Mouse (Mus musculus): ENCODE results near the gene Pmf1. TPM values are rescaled to one million over a fixed set of nuclear protein-coding genes. Genes with fewer than 3 reads are reported as not detected.
"Not testable (repeated sequence)": the region's sequence is repeated elsewhere in the genome, so short reads cannot be mapped to it uniquely, and the experiment has no call there.

The Pmf1 gene
- polyA plus RNA-seq, 1 experiment from 2014 or later: 30.6 TPM

- peaks cover 13% of the 10 kb centered on the region for H3K36me3 ChIP-seq (ENCODE audit: control insufficient read depth, insufficient read depth, low read length)
- peaks cover 3% of the 10 kb centered on the region for H3K4me1 ChIP-seq (ENCODE audit: control insufficient read depth, insufficient read depth, low read depth, low read length)
- no peaks in the 10 kb centered on the region for H3K9me3 ChIP-seq (ENCODE audit: control insufficient read depth, low read length)
- no peak overlapping the region for H3K4me3 ChIP-seq (ENCODE audit: low read length)
- 21% methylated on average over 27 of the region's 27 CpGs for WGBS
- H3K4me2 ChIP-seq (ENCODE audit: low read length): peak overlapping the region; percentile 19; the same call in 1 of the 2 replicates
- H3K27me3 ChIP-seq (replicated peaks; ENCODE audit: control insufficient read depth, insufficient read depth, low read length): no peaks in the 10 kb centered on the region
- peak; percentile 31 for ATAC-seq
- H3K27ac ChIP-seq (ENCODE audit: low read depth, low read length): no peak overlapping the region
- 0 out of 2 replicates have a peak overlapping the region, but pooled peaks have one; percentile 17 for H3K9ac ChIP-seq (ENCODE audit: low read depth, low read length)
Observed at GRCm38 (mm10) chr3:88440500-88441381, 30.6 kb upstream of the Pmf1 start.

DNA sequence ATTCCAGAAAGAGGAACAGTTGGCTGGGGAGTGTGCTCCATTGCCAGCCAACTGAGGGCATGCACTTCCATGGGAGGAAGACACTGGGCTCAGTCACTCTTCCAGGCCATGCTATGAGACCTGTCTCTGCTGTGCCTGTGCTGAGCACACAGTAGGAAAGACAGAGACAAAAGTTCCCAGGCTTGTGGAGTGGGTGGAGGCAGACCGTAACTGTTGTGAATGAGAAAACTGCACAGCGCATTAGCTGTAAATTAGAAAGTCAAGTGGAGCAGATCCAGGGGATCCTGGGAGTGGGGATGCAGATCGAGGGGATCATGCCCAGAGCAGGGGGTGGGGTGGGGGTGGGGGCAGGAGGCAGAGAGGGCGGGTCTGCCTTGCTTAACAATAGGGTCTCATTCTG lies 29.5 kb upstream of the Pmf1 start:
- H3K36me3 ChIP-seq (ENCODE audit: control insufficient read depth, insufficient read depth, low read length): peaks cover 13% of the 10 kb centered on the region
- no peaks in the 10 kb centered on the region for H3K27me3 ChIP-seq (replicated peaks; ENCODE audit: control insufficient read depth, insufficient read depth, low read length)
- no peak overlapping the region for H3K27ac ChIP-seq (ENCODE audit: low read depth, low read length)
- H3K4me1 ChIP-seq (ENCODE audit: control insufficient read depth, insufficient read depth, low read depth, low read length): peaks cover 3% of the 10 kb centered on the region
- no peaks in the 10 kb centered on the region for H3K9me3 ChIP-seq (ENCODE audit: control insufficient read depth, low read length)
- WGBS: 35% methylated on average over 4 of the region's 4 CpGs
- no peak for ATAC-seq
- no peak overlapping the region for H3K9ac ChIP-seq (ENCODE audit: low read depth, low read length)
- H3K4me3 ChIP-seq (ENCODE audit: low read length): no peak overlapping the region
- no peak overlapping the region for H3K4me2 ChIP-seq (ENCODE audit: low read length)

GRCm38 (mm10) chr3:88437454-88437853 lies 27.3 kb upstream of the Pmf1 start:
- ATAC-seq: no peak
- Histone ChIP-seq H3K27ac (ENCODE audit: low read depth, low read length) (no peak overlapping the region), H3K36me3 (ENCODE audit: control insufficient read depth, insufficient read depth, low read length) (peaks cover 9% of the 10 kb centered on the region), H3K27me3 (replicated peaks; ENCODE audit: control insufficient read depth, insufficient read depth, low read length) (no peaks in the 10 kb centered on the region), H3K9ac (ENCODE audit: low read depth, low read length) (no peak overlapping the region), H3K4me1 (ENCODE audit: control insufficient read depth, insufficient read depth, low read depth, low read length) (peaks cover 3% of the 10 kb centered on the region), H3K4me2 (ENCODE audit: low read length) (peak overlapping the region; percentile 51; the same call in 1 of the 2 replicates), H3K4me3 (ENCODE audit: low read length) (no peak overlapping the region), H3K9me3 (ENCODE audit: control insufficient read depth, low read length) (no peaks in the 10 kb centered on the region)
- WGBS: 79% methylated on average over 10 of the region's 10 CpGs

- ATAC-seq: peak; percentile 87
- WGBS: 11% methylated on average over 28 of the region's 29 CpGs
- Histone ChIP-seq H3K4me3 (ENCODE audit: low read length) (peak overlapping the region; percentile 24), H3K9ac (ENCODE audit: low read depth, low read length) (peak overlapping the region; percentile 47; the same call in 1 of the 2 replicates), H3K27ac (ENCODE audit: low read depth, low read length) (no peak overlapping the region), H3K4me2 (ENCODE audit: low read length) (peak overlapping the region; percentile 51), H3K27me3 (replicated peaks; ENCODE audit: control insufficient read depth, insufficient read depth, low read length) (no peaks in the 10 kb centered on the region), H3K4me1 (ENCODE audit: control insufficient read depth, insufficient read depth, low read depth, low read length) (peaks cover 3% of the 10 kb centered on the region), H3K9me3 (ENCODE audit: control insufficient read depth, low read length) (no peaks in the 10 kb centered on the region), H3K36me3 (ENCODE audit: control insufficient read depth, insufficient read depth, low read length) (peaks cover 9% of the 10 kb centered on the region)
Observed at GRCm38 (mm10) chr3:88436395-88437201, 26.5 kb upstream of the Pmf1 start.

- H3K27me3 ChIP-seq (replicated peaks; ENCODE audit: control insufficient read depth, insufficient read depth, low read length): no peaks in the 10 kb centered on the region
- WGBS: 67% methylated on average over 10 of the region's 10 CpGs
- no peak overlapping the region for H3K4me3 ChIP-seq (ENCODE audit: low read length)
- H3K9me3 ChIP-seq (ENCODE audit: control insufficient read depth, low read length): no peaks in the 10 kb centered on the region
- peaks cover 9% of the 10 kb centered on the region for H3K36me3 ChIP-seq (ENCODE audit: control insufficient read depth, insufficient read depth, low read length)
- no peak for ATAC-seq
- H3K4me2 ChIP-seq (ENCODE audit: low read length): no peak overlapping the region
- H3K9ac ChIP-seq (ENCODE audit: low read depth, low read length): no peak overlapping the region
- H3K27ac ChIP-seq (ENCODE audit: low read depth, low read length): no peak overlapping the region
- H3K4me1 ChIP-seq (ENCODE audit: control insufficient read depth, insufficient read depth, low read depth, low read length): no peaks in the 10 kb centered on the region; the same call in 1 of the 2 replicates
Observed at GRCm38 (mm10) chr3:88435515-88435914, 25.4 kb upstream of the Pmf1 start.

- not testable (repeated sequence) for H3K4me2 ChIP-seq (ENCODE audit: low read length); H3K4me3 ChIP-seq (ENCODE audit: low read length); H3K27ac ChIP-seq (ENCODE audit: low read depth, low read length); H3K36me3 ChIP-seq (ENCODE audit: control insufficient read depth, insufficient read depth, low read length); H3K4me1 ChIP-seq (ENCODE audit: control insufficient read depth, insufficient read depth, low read depth, low read length); H3K9me3 ChIP-seq (ENCODE audit: control insufficient read depth, low read length); H3K27me3 ChIP-seq (replicated peaks; ENCODE audit: control insufficient read depth, insufficient read depth, low read length); ATAC-seq; H3K9ac ChIP-seq (ENCODE audit: low read depth, low read length)
- 73% methylated on average over 8 of the region's 8 CpGs for WGBS
Observed at GRCm38 (mm10) chr3:88428639-88429038, 18.5 kb upstream of the Pmf1 start.

DNA sequence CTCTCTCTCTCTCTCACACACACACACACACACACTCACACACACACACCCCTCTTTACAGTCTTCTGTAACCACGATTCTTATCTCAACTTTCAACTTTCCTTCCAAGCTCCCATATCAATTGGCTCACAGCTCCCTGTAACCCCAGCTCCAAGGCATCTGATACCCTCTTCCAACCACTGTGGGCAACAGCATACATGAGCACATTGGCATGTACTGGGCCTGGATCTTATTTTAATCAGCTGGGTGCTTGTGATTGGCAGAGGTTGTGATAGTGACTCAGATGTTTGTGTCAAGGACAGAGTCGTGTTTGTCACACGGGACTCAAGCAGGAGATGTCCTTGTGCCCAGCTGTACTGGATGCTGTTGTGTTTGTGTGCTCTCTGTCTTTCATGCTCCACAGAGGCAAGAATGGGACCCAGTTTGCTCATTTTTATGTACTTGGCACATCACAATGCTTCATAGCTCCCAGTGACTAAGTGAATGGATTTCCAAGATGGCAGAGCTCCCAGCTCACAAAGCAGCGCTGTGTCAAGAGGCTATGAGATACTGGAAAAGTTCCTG lies 17.3 kb upstream of the Pmf1 start:
- H3K4me2 ChIP-seq (ENCODE audit: low read length): no peak overlapping the region
- ATAC-seq: no peak
- peaks cover 16% of the 10 kb centered on the region for H3K4me1 ChIP-seq (ENCODE audit: control insufficient read depth, insufficient read depth, low read depth, low read length)
- H3K4me3 ChIP-seq (ENCODE audit: low read length): no peak overlapping the region
- no peaks in the 10 kb centered on the region for H3K27me3 ChIP-seq (replicated peaks; ENCODE audit: control insufficient read depth, insufficient read depth, low read length)
- 88% methylated on average over 4 of the region's 4 CpGs for WGBS
- H3K9ac ChIP-seq (ENCODE audit: low read depth, low read length): no peak overlapping the region
- no peak overlapping the region for H3K27ac ChIP-seq (ENCODE audit: low read depth, low read length)
- H3K9me3 ChIP-seq (ENCODE audit: control insufficient read depth, low read length): no peaks in the 10 kb centered on the region
- H3K36me3 ChIP-seq (ENCODE audit: control insufficient read depth, insufficient read depth, low read length): no peaks in the 10 kb centered on the region

- Histone ChIP-seq H3K9ac (ENCODE audit: low read depth, low read length) (no peak overlapping the region), H3K27ac (ENCODE audit: low read depth, low read length) (no peak overlapping the region), H3K9me3 (ENCODE audit: control insufficient read depth, low read length) (no peaks in the 10 kb centered on the region), H3K4me1 (ENCODE audit: control insufficient read depth, insufficient read depth, low read depth, low read length) (peaks cover 24% of the 10 kb centered on the region), H3K27me3 (replicated peaks; ENCODE audit: control insufficient read depth, insufficient read depth, low read length) (no peaks in the 10 kb centered on the region), H3K4me3 (ENCODE audit: low read length) (no peak overlapping the region), H3K4me2 (ENCODE audit: low read length) (no peak overlapping the region; the same call in 1 of the 2 replicates), H3K36me3 (ENCODE audit: control insufficient read depth, insufficient read depth, low read length) (peaks cover under 1% of the 10 kb centered on the region; the same call in 1 of the 2 replicates)
- ATAC-seq: no peak
- 89% methylated on average over 10 of the region's 10 CpGs for WGBS
Observed at GRCm38 (mm10) chr3:88425708-88426420, 15.7 kb upstream of the Pmf1 start.
